Mouse (Mus musculus): ENCODE data around the gene Fads2.

GRCm38 (mm10) chr19:10052698-10053097 is 48.8 kb downstream of the Fads2 start:
- no peak for TF ChIP-seq POLR2A (IDR thresholded peaks at IDR 0.05; ENCODE audit: extremely low read depth, insufficient read depth, low read length)
- TF ChIP-seq CTCF (IDR thresholded peaks at IDR 0.05; ENCODE audit: low read depth, low read length) = no peak
